Mouse (Mus musculus) liver, embryonic 16.5 days (tissue): ENCODE data around the gene Lrrc32. TPM values are rescaled to one million over a fixed set of nuclear protein-coding genes. Genes with fewer than 3 reads are reported as not detected.

ENCODE experiments used
- ATAC-seq: fragments of 200-750 bp; cut with Nextera tagmentation; 2 replicates; pipeline ENCODE4 v1.8.0; 2017; ENCODE audit warnings: low read depth, mild to moderate bottlenecking, moderate number of reproducible peaks, moderate library complexity
- H3K27ac ChIP-seq: fragments of 300-500 bp; sonication (generic); 2 replicates; pipeline ENCODE4 v1.5.1; 2014; ENCODE audit warnings: mild to moderate bottlenecking, low read length
- H3K27me3 ChIP-seq: fragments of 300-500 bp; sonication (generic); 2 replicates; pipeline ENCODE4 v1.6.1; 2014; ENCODE audit warnings: low read depth, low read length, mixed read lengths; ENCODE audit not compliant: control insufficient read depth, insufficient read depth
- H3K36me3 ChIP-seq: fragments of 300-500 bp; sonication (generic); 2 replicates; pipeline ENCODE4 v1.6.1; 2014; ENCODE audit warnings: mild to moderate bottlenecking; ENCODE audit not compliant: control insufficient read depth, insufficient read depth
- H3K4me1 ChIP-seq: fragments of 300-500 bp; sonication (generic); 2 replicates; pipeline ENCODE4 v1.6.1; 2014; ENCODE audit warnings: low read depth, low read length, mixed read lengths; ENCODE audit not compliant: control insufficient read depth
- H3K4me2 ChIP-seq: fragments of 300-500 bp; sonication (generic); 2 replicates; pipeline ENCODE4 v1.6.1; 2014; ENCODE audit warnings: low read depth, low read length, mixed read lengths
- H3K4me3 ChIP-seq: fragments of 300-500 bp; sonication (generic); 2 replicates; pipeline ENCODE4 v1.5.1; 2014; ENCODE audit warnings: low read depth, mild to moderate bottlenecking, low read length
- H3K9ac ChIP-seq: fragments of 300-500 bp; sonication (generic); 2 replicates; pipeline ENCODE4 v1.6.1; 2014; ENCODE audit warnings: low read depth, low read length
- H3K9me3 ChIP-seq: fragments of 300-500 bp; sonication (generic); replicated peaks from 2 replicates; pipeline ENCODE4 v1.6.1; 2016; ENCODE audit warnings: low read length; ENCODE audit not compliant: control insufficient read depth
- WGBS: fragments of 180-500 bp; shearing (Covaris S2); extraction: QIAGEN DNeasy Blood & Tissue Kit; methylation state at CpG from one replicate; pipeline ENCODE4 v1.1.7; 2014; ENCODE audit not compliant: insufficient replicate concordance; 5-methylcytosine and 5-hydroxymethylcytosine counted together
- polyA plus RNA-seq: library from polyadenylated mRNA; unstranded; fragments of >200 nt; fragmentation: Nextera tagmentation; extraction: Ambion mirVana; gene quantifications from 2 replicates; pipeline ENCODE4 v1.2.1, GENCODE M21; 2015

Gene Lrrc32
- polyA plus RNA-seq, 1 experiment from 2014 or later, result 7.1 TPM

GRCm38 (mm10) chr7:98522576-98522975 lies 33.5 kb downstream of the Lrrc32 start:
- H3K27me3 ChIP-seq, result no peaks in the 10 kb centered on the region
- peak; percentile 24; the same call in 1 of the 2 replicates for ATAC-seq
- no peaks in the 10 kb centered on the region for H3K36me3 ChIP-seq
- no peak overlapping the region for H3K4me2 ChIP-seq
- WGBS, result 23% methylated on average over 5 of the region's 5 CpGs
- H3K9me3 ChIP-seq, result no peaks in the 10 kb centered on the region
- H3K4me3 ChIP-seq, result no peak overlapping the region
- no peak overlapping the region for H3K9ac ChIP-seq
- H3K4me1 ChIP-seq, result no peaks in the 10 kb centered on the region; the same call in 1 of the 2 replicates
- H3K27ac ChIP-seq, result no peak overlapping the region

- no peaks in the 10 kb centered on the region; the same call in 1 of the 2 replicates for H3K4me1 ChIP-seq
- H3K27ac ChIP-seq, result no peak overlapping the region
- no peaks in the 10 kb centered on the region for H3K9me3 ChIP-seq
- no peaks in the 10 kb centered on the region for H3K27me3 ChIP-seq
- no peaks in the 10 kb centered on the region for H3K36me3 ChIP-seq
- ATAC-seq, result no peak
- H3K4me2 ChIP-seq, result no peak overlapping the region
- H3K4me3 ChIP-seq, result no peak overlapping the region
- 64% methylated on average over 8 of the region's 8 CpGs for WGBS
- H3K9ac ChIP-seq, result no peak overlapping the region
These were observed 34.2 kb downstream of the Lrrc32 start for GRCm38 (mm10) chr7:98523070-98523812.

- Histone ChIP-seq H3K4me3 (no peak overlapping the region), H3K27me3 (no peaks in the 10 kb centered on the region), H3K4me2 (no peak overlapping the region), H3K9ac (no peak overlapping the region), H3K36me3 (no peaks in the 10 kb centered on the region), H3K27ac (no peak overlapping the region), H3K9me3 (no peaks in the 10 kb centered on the region), H3K4me1 (no peaks in the 10 kb centered on the region; the same call in 1 of the 2 replicates)
- WGBS, result 15% methylated on average over 7 of the region's 7 CpGs
- ATAC-seq, result no peak
These were observed 34.8 kb downstream of the Lrrc32 start for GRCm38 (mm10) chr7:98523813-98524361.

- Histone ChIP-seq H3K4me3 (no peak overlapping the region), H3K4me2 (no peak overlapping the region), H3K9me3 (no peaks in the 10 kb centered on the region), H3K27ac (no peak overlapping the region), H3K9ac (no peak overlapping the region), H3K27me3 (no peaks in the 10 kb centered on the region), H3K4me1 (no peaks in the 10 kb centered on the region; the same call in 1 of the 2 replicates), H3K36me3 (no peaks in the 10 kb centered on the region)
- 43% methylated on average over 6 of the region's 6 CpGs for WGBS
- ATAC-seq, result no peak
These were observed 35.3 kb downstream of the Lrrc32 start for GRCm38 (mm10) chr7:98524401-98524800.

GRCm38 (mm10) chr7:98524869-98525699 lies 36.0 kb downstream of the Lrrc32 start:
- WGBS, result 57% methylated on average over 6 of the region's 6 CpGs

GRCm38 (mm10) chr7:98527085-98527484 lies 38.0 kb downstream of the Lrrc32 start:
- no peak for ATAC-seq
- H3K9ac ChIP-seq, result no peak overlapping the region
- H3K27me3 ChIP-seq, result no peaks in the 10 kb centered on the region
- no peaks in the 10 kb centered on the region; the same call in 1 of the 2 replicates for H3K4me1 ChIP-seq
- H3K9me3 ChIP-seq, result no peaks in the 10 kb centered on the region
- no peak overlapping the region for H3K4me3 ChIP-seq
- WGBS, result 82% methylated on average over 3 of the region's 3 CpGs
- H3K36me3 ChIP-seq, result no peaks in the 10 kb centered on the region
- H3K27ac ChIP-seq, result no peak overlapping the region
- no peak overlapping the region for H3K4me2 ChIP-seq

More at GRCm38 (mm10) chr7:98524869-98525699, 36.0 kb downstream of the Lrrc32 start:
- Histone ChIP-seq H3K4me2 (no peak overlapping the region), H3K4me3 (no peak overlapping the region), H3K9ac (no peak overlapping the region), H3K36me3 (no peaks in the 10 kb centered on the region), H3K4me1 (no peaks in the 10 kb centered on the region; the same call in 1 of the 2 replicates), H3K27ac (no peak overlapping the region), H3K9me3 (no peaks in the 10 kb centered on the region), H3K27me3 (no peaks in the 10 kb centered on the region)
- ATAC-seq, result no peak

GRCm38 (mm10) chr7:98531612-98532011 lies 42.5 kb downstream of the Lrrc32 start:
- ATAC-seq, result no peak
- 21% methylated on average over 7 of the region's 7 CpGs for WGBS
- H3K4me3 ChIP-seq, result no peak overlapping the region

GRCm38 (mm10) chr7:98532981-98533380 lies 43.9 kb downstream of the Lrrc32 start:
- H3K4me3 ChIP-seq, result no peak overlapping the region
- WGBS, result 73% methylated on average over 4 of the region's 4 CpGs
- no peak overlapping the region for H3K4me2 ChIP-seq
- no peak for ATAC-seq
- H3K27ac ChIP-seq, result no peak overlapping the region
- no peaks in the 10 kb centered on the region for H3K9me3 ChIP-seq
- H3K4me1 ChIP-seq, result no peaks in the 10 kb centered on the region; the same call in none of the 2 replicates
- H3K9ac ChIP-seq, result no peak overlapping the region
- H3K36me3 ChIP-seq, result no peaks in the 10 kb centered on the region
- no peaks in the 10 kb centered on the region for H3K27me3 ChIP-seq

More at GRCm38 (mm10) chr7:98531612-98532011, 42.5 kb downstream of the Lrrc32 start:
- no peak overlapping the region for H3K4me2 ChIP-seq
- no peaks in the 10 kb centered on the region for H3K36me3 ChIP-seq
- no peak overlapping the region for H3K9ac ChIP-seq
- no peaks in the 10 kb centered on the region for H3K9me3 ChIP-seq
- H3K4me1 ChIP-seq, result no peaks in the 10 kb centered on the region; the same call in none of the 2 replicates
- H3K27me3 ChIP-seq, result no peaks in the 10 kb centered on the region
- H3K27ac ChIP-seq, result no peak overlapping the region
